Mouse (Mus musculus): Measurements from ENCODE around the gene Psmd9. TPM values are rescaled to one million over a fixed set of nuclear protein-coding genes. Genes with fewer than 3 reads are reported as not detected.
A peak's percentile ranks its signal among the peaks of the same experiment; 100 is the strongest.

Psmd9 gene
- 10 to 100 TPM; 28.3 to 32.2 TPM for total RNA-seq (2021)
- long read RNA-seq, experiment 1, transcript Psmd9-201 (6 exons, 2,597 nt), result major isoform, 37 of 42 reads
- long read RNA-seq, experiment 1, partial matches to known transcripts, result 0 of 42 reads
- long read RNA-seq, experiment 1, other reads (novel, unspliced or antisense), result 5 of 42 reads
- long read RNA-seq, experiment 2, transcript Psmd9-201 (6 exons, 2,597 nt), result major isoform, 29 of 36 reads
- long read RNA-seq, experiment 2, partial matches to known transcripts, result 1 of 36 reads
- long read RNA-seq, experiment 2, other reads (novel, unspliced or antisense), result 6 of 36 reads

GRCm38 (mm10) chr5:123169284-123169683, at the start of gene Psmd9:
Psmd9 (plus strand) TSS chr5:123169413.
- DNase-seq (ENCODE audit: low spot score in 2 of 2), result no peak

- DNase-seq (ENCODE audit: low spot score in 2 of 2), result peak in 1 of 2 experiments; percentile 10
Observed at GRCm38 (mm10) chr5:123120624-123121215, 48.5 kb upstream of the Psmd9 start.

- no peak for DNase-seq (ENCODE audit: low spot score in 2 of 2)
Observed at GRCm38 (mm10) chr5:123122181-123122580, 47.0 kb upstream of the Psmd9 start.

- no peak for DNase-seq (ENCODE audit: low spot score in 2 of 2)
Observed at GRCm38 (mm10) chr5:123125105-123125504, 44.1 kb upstream of the Psmd9 start.

- DNase-seq (ENCODE audit: low spot score in 2 of 2), result no peak
Observed at GRCm38 (mm10) chr5:123125638-123126406, 43.4 kb upstream of the Psmd9 start.

- no peak for DNase-seq (ENCODE audit: low spot score in 2 of 2)
Observed at GRCm38 (mm10) chr5:123127031-123127430, 42.2 kb upstream of the Psmd9 start.

- DNase-seq (ENCODE audit: low spot score in 2 of 2), result no peak
Observed at GRCm38 (mm10) chr5:123128426-123129169, 40.6 kb upstream of the Psmd9 start.

- no peak for DNase-seq (ENCODE audit: low spot score in 2 of 2)
Observed at GRCm38 (mm10) chr5:123129170-123129757, 39.9 kb upstream of the Psmd9 start.

GRCm38 (mm10) chr5:123130030-123130813, 39.0 kb upstream of the Psmd9 start:
- DNase-seq (ENCODE audit: low spot score in 2 of 2), result no peak

- DNase-seq (ENCODE audit: low spot score in 2 of 2), result no peak
Observed at GRCm38 (mm10) chr5:123130814-123131148, 38.4 kb upstream of the Psmd9 start.

- DNase-seq (ENCODE audit: low spot score in 2 of 2), result peak; percentile 71 to 84
Observed at GRCm38 (mm10) chr5:123132308-123133071, 36.7 kb upstream of the Psmd9 start, which contains the start of gene Rhof. Rhof (minus strand) TSS chr5:123132692.

GRCm38 (mm10) chr5:123133083-123133783, 36.0 kb upstream of the Psmd9 start:
- peak; percentile 81 to 86 for DNase-seq (ENCODE audit: low spot score in 2 of 2)

GRCm38 (mm10) chr5:123133784-123134143, 35.4 kb upstream of the Psmd9 start:
- peak in 1 of 2 experiments; percentile 53 for DNase-seq (ENCODE audit: low spot score in 2 of 2)

- peak in 1 of 2 experiments; percentile 71 for DNase-seq (ENCODE audit: low spot score in 2 of 2)
Observed at GRCm38 (mm10) chr5:123134186-123134874, 34.9 kb upstream of the Psmd9 start.

- no peak for DNase-seq (ENCODE audit: low spot score in 2 of 2)
Observed at GRCm38 (mm10) chr5:123134875-123135382, 34.3 kb upstream of the Psmd9 start.

GRCm38 (mm10) chr5:123135471-123136360, 33.5 kb upstream of the Psmd9 start:
- peak; percentile 78 to 90 for DNase-seq (ENCODE audit: low spot score in 2 of 2)

All from gastrocnemius, postnatal 4 days (tissue).